Mouse (Mus musculus): ENCODE results near the gene Snapc3.

Gene Snapc3

GRCm38 (mm10) chr4:83417160-83417819, at the start of gene Snapc3:
TSS of gene Snapc3 (plus strand) at chr4:83417724.
- DNase-seq = peak; percentile 96

GRCm38 (mm10) chr4:83373381-83373780, 44.1 kb upstream of the Snapc3 start:
- no peak for DNase-seq

GRCm38 (mm10) chr4:83375650-83376049, 41.9 kb upstream of the Snapc3 start:
- no peak for DNase-seq

GRCm38 (mm10) chr4:83376461-83377015, 41.0 kb upstream of the Snapc3 start:
- no peak for DNase-seq

- no peak for DNase-seq
These were observed 38.5 kb upstream of the Snapc3 start for GRCm38 (mm10) chr4:83379036-83379435.

- DNase-seq = no peak
These were observed 37.8 kb upstream of the Snapc3 start for GRCm38 (mm10) chr4:83379746-83380145.

- peak; percentile 4 for DNase-seq
These were observed 37.3 kb upstream of the Snapc3 start for GRCm38 (mm10) chr4:83380266-83380665.

- DNase-seq = peak; percentile 9
These were observed 33.5 kb upstream of the Snapc3 start for GRCm38 (mm10) chr4:83383899-83384490.

GRCm38 (mm10) chr4:83385091-83385490, 32.4 kb upstream of the Snapc3 start:
- no peak for DNase-seq

- no peak for DNase-seq
These were observed 27.0 kb upstream of the Snapc3 start for GRCm38 (mm10) chr4:83390551-83390950.

- no peak for DNase-seq
These were observed 25.6 kb upstream of the Snapc3 start for GRCm38 (mm10) chr4:83391956-83392355.

- DNase-seq = no peak
These were observed 23.8 kb upstream of the Snapc3 start for GRCm38 (mm10) chr4:83393733-83394132.

GRCm38 (mm10) chr4:83396346-83396745, 21.2 kb upstream of the Snapc3 start:
- peak; percentile 20 for DNase-seq

- DNase-seq = no peak
These were observed 20.3 kb upstream of the Snapc3 start for GRCm38 (mm10) chr4:83396996-83397770.

- DNase-seq = no peak
These were observed 19.0 kb upstream of the Snapc3 start for GRCm38 (mm10) chr4:83398527-83398926.

- no peak for DNase-seq
These were observed 16.6 kb upstream of the Snapc3 start for GRCm38 (mm10) chr4:83400691-83401595.

- no peak for DNase-seq
These were observed 15.8 kb upstream of the Snapc3 start for GRCm38 (mm10) chr4:83401712-83402111.

GRCm38 (mm10) chr4:83407688-83408087, 9.8 kb upstream of the Snapc3 start:
- no peak for DNase-seq

- no peak for DNase-seq
These were observed 7.5 kb upstream of the Snapc3 start for GRCm38 (mm10) chr4:83409867-83410505.

GRCm38 (mm10) chr4:83412060-83412459, 5.5 kb upstream of the Snapc3 start:
- DNase-seq = no peak

- DNase-seq = no peak
These were observed 3.2 kb upstream of the Snapc3 start for GRCm38 (mm10) chr4:83414241-83414824.

GRCm38 (mm10) chr4:83417820-83418186, 279 bp downstream of the Snapc3 start:
- no peak for DNase-seq

Measured in layer of hippocampus, adult 9-11 months (tissue).